Mouse (Mus musculus) bone marrow, adult 2 months (tissue): ENCODE results near the gene Matn1.

Experiments
- CTCF ChIP-seq: fragments of 200-500 bp; IDR thresholded peaks from 2 replicates; pipeline ENCODE4 v1.5.1; 2011; ENCODE audit warnings: low read length, control low read depth; ENCODE audit not compliant: control insufficient read depth, insufficient read depth
- POLR2A ChIP-seq: fragments of 200-500 bp; IDR thresholded peaks from 2 replicates; pipeline ENCODE4 v1.6.1; 2011; ENCODE audit warnings: low read depth, mild to moderate bottlenecking, control low read depth, low read length, borderline replicate concordance; ENCODE audit not compliant: control insufficient read depth

DNA sequence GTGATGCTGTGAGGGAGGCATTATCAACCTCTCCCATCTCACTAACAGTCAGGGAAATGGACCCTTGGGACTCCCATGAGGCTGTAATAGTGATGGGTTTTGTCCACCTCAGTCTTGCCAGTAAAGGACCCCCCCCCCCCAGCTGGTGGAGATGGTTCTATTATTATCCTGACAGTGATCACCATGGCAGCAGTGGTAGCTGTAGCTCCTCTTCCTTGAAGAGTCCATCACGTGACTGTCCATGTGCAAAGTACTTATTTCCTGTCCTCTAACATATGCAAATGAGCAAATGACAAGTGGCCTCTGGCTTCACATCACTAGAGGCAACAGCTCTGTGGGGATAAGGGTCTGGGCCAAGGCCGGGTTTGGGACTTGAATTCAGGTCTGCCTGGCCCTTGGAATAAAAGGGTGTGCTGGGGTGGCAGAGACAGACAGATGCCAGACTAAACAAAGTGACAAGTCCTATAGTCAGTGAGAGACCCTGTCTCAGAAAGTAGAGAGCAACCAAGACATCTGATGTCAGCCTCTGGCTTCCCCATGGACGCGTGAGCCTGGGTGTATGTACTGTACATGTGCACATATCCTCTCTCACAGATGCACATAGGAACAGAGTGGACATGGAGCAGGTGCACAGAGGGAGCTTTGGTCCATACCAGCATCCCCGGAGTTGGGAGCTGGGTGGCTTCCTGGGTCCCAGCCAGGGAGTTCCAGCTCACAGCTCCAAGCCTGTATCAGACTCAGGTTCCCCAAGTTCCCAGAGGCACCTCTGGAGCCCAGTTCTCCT lies 55.8 kb downstream of the Matn1 start:
- TF ChIP-seq CTCF: no peak
- no peak for TF ChIP-seq POLR2A
